Mouse (Mus musculus) hindbrain, postnatal 0 days (tissue): ENCODE measurements around the gene Cadps2. TPM values are rescaled to one million over a fixed set of nuclear protein-coding genes. Genes with fewer than 3 reads are reported as not detected.

ENCODE experiments used
- ATAC-seq: fragments of 200-750 bp; cut with Nextera tagmentation; 2 replicates; pipeline ENCODE4 v1.8.0; 2017; ENCODE audit warnings: mild to moderate bottlenecking, moderate TSS enrichment, moderate library complexity
- DNase-seq: peaks from one replicate; pipeline ENCODE4 v3.0.0-alpha.2; 2015; ENCODE audit warnings: low spot score
- H3K27ac ChIP-seq: fragments of 300-500 bp; sonication (generic); 2 replicates; pipeline ENCODE4 v1.5.1; 2014; ENCODE audit warnings: mild to moderate bottlenecking
- H3K27me3 ChIP-seq: fragments of 300-500 bp; sonication (generic); 2 replicates; pipeline ENCODE4 v1.6.1; 2014; ENCODE audit warnings: low read length, mixed read lengths; ENCODE audit not compliant: insufficient read depth
- H3K36me3 ChIP-seq: fragments of 300-500 bp; sonication (generic); 2 replicates; pipeline ENCODE4 v1.6.1; 2014; ENCODE audit warnings: low read length, mixed read lengths; ENCODE audit not compliant: insufficient read depth
- H3K4me1 ChIP-seq: fragments of 300-500 bp; sonication (generic); 2 replicates; pipeline ENCODE4 v1.6.1; 2014; ENCODE audit warnings: antibody characterized with exemption, low read length, mixed read lengths; ENCODE audit not compliant: insufficient read depth
- H3K4me2 ChIP-seq: fragments of 300-500 bp; sonication (generic); 2 replicates; pipeline ENCODE4 v1.6.1; 2014; ENCODE audit warnings: low read depth, mild to moderate bottlenecking, low read length, moderate library complexity, mixed read lengths
- H3K4me3 ChIP-seq: fragments of 300-500 bp; sonication (generic); 2 replicates; pipeline ENCODE4 v1.5.1; 2014; ENCODE audit warnings: low read length
- H3K9ac ChIP-seq: fragments of 300-500 bp; sonication (generic); replicated peaks from 2 replicates; pipeline ENCODE4 v1.6.1; 2014; ENCODE audit warnings: mild to moderate bottlenecking, low read length, moderate library complexity, mixed read lengths
- H3K9me3 ChIP-seq: fragments of 300-500 bp; sonication (generic); 2 replicates; pipeline ENCODE4 v1.6.1; 2016; ENCODE audit warnings: low read length, mixed read lengths
- CTCF ChIP-seq: IDR thresholded peaks from 2 replicates; pipeline ENCODE4 v1.5.1; 2016; ENCODE audit warnings: antibody characterized with exemption, control low read depth, low read depth
- WGBS: fragments of 180-500 bp; shearing (Covaris S2); extraction: QIAGEN DNeasy Blood & Tissue Kit; methylation state at CpG from one replicate; pipeline ENCODE4 v1.1.7; 2014; 5-methylcytosine and 5-hydroxymethylcytosine counted together
- polyA plus RNA-seq: library from polyadenylated mRNA; unstranded; fragments of >200 nt; fragmentation: Nextera tagmentation; extraction: Ambion mirVana; gene quantifications from 2 replicates; pipeline ENCODE4 v1.2.1, GENCODE M21; 2015
- total RNA-seq: library from RNA; depleted of rRNA; stranded (reverse); fragments of >200 nt; gene quantifications from 2 replicates; pipeline ENCODE4 v1.2.3, GENCODE M21; 2014

The Cadps2 gene
- total and polyA plus RNA-seq, 2 experiments from 2014 or later = 15.9 to 57.5 TPM

- Histone ChIP-seq H3K36me3 (no peaks in the 10 kb centered on the region), H3K4me3 (no peak overlapping the region), H3K27me3 (no peaks in the 10 kb centered on the region), H3K9ac (no peak overlapping the region), H3K4me1 (no peaks in the 10 kb centered on the region), H3K4me2 (no peak overlapping the region), H3K27ac (no peak overlapping the region), H3K9me3 (no peaks in the 10 kb centered on the region)
- no peak for DNase-seq
- ATAC-seq = no peak
- 51% methylated on average over 1 of the region's 1 CpGs for WGBS
- no peak for TF ChIP-seq CTCF
Measured at GRCm38 (mm10) chr6:23549874-23550273, 289.3 kb downstream of the Cadps2 start.

GRCm38 (mm10) chr6:23523710-23524109, 315.5 kb downstream of the Cadps2 start:
- WGBS = 88% methylated on average over 2 of the region's 2 CpGs

DNA sequence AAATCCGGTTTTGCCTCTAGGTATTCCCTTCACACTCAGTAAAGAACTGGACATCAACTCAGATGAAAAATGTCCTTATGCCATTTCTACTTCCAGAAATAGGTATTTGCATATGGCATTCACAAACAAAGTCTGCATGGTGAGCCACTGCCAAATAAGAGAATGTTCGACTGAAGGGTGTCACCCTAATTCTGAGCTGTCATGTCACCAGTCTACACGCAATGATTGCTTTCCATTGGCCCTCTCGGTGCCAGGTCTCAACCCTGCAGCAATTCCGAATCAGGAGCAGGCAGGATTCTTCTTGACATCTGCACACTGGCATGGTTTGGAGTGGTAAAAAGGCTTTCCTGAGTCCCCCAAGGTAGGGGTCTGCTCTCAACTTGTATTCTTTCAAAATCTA, 316.7 kb downstream of the Cadps2 start:
- no peaks in the 10 kb centered on the region for H3K9me3 ChIP-seq
- H3K4me3 ChIP-seq = no peak overlapping the region
- ATAC-seq = no peak
- DNase-seq = no peak
- no peak overlapping the region for H3K27ac ChIP-seq
- H3K4me1 ChIP-seq = no peaks in the 10 kb centered on the region
- no peak for TF ChIP-seq CTCF
- H3K4me2 ChIP-seq = no peak overlapping the region
- H3K27me3 ChIP-seq = no peaks in the 10 kb centered on the region
- H3K36me3 ChIP-seq = no peaks in the 10 kb centered on the region
- 91% methylated on average over 5 of the region's 5 CpGs for WGBS
- H3K9ac ChIP-seq = no peak overlapping the region

More at GRCm38 (mm10) chr6:23523710-23524109, 315.5 kb downstream of the Cadps2 start:
- no peak for TF ChIP-seq CTCF
- Histone ChIP-seq H3K9ac (no peak overlapping the region), H3K4me3 (no peak overlapping the region), H3K9me3 (no peaks in the 10 kb centered on the region), H3K27ac (no peak overlapping the region), H3K4me2 (no peak overlapping the region), H3K27me3 (no peaks in the 10 kb centered on the region), H3K36me3 (no peaks in the 10 kb centered on the region), H3K4me1 (no peaks in the 10 kb centered on the region)
- ATAC-seq (no peak), DNase-seq (no peak)

- no peak for TF ChIP-seq CTCF
- ATAC-seq = no peak
- H3K4me2 ChIP-seq = no peak overlapping the region
- no peaks in the 10 kb centered on the region for H3K36me3 ChIP-seq
- H3K27me3 ChIP-seq = no peaks in the 10 kb centered on the region
- H3K9me3 ChIP-seq = no peaks in the 10 kb centered on the region
- WGBS = 55% methylated on average over 5 of the region's 5 CpGs
- H3K4me3 ChIP-seq = no peak overlapping the region
- H3K9ac ChIP-seq = no peak overlapping the region
- DNase-seq = no peak
- H3K4me1 ChIP-seq = no peaks in the 10 kb centered on the region
- H3K27ac ChIP-seq = no peak overlapping the region
Measured at GRCm38 (mm10) chr6:23498611-23499010, 340.6 kb downstream of the Cadps2 start.

DNA sequence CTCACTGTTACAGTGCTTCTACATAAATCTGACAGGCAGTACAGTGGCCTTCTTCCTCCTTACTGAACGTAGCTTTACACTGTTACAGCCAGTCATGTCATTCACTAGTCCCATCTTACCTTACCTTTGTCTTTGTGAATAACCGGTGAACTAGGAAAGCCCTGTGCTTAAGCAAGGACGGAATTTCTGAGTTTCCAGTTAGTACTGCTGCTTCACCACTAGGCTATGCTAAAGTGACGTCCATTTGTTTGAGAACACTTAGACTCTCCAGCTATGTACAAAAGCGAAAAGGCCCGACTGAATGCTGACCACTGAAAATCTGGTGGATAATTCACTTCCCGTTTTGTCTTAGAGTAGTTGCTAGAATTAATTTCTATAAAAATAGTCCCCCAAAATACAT, 347.4 kb downstream of the Cadps2 start:
- Histone ChIP-seq H3K36me3 (no peaks in the 10 kb centered on the region), H3K4me2 (no peak overlapping the region), H3K27ac (no peak overlapping the region), H3K27me3 (no peaks in the 10 kb centered on the region), H3K4me1 (no peaks in the 10 kb centered on the region), H3K4me3 (no peak overlapping the region), H3K9ac (no peak overlapping the region), H3K9me3 (no peaks in the 10 kb centered on the region)
- 28% methylated on average over 7 of the region's 7 CpGs for WGBS
- peak; percentile 83 for DNase-seq
- peak; percentile 92 for TF ChIP-seq CTCF
- ATAC-seq = peak; percentile 88

GRCm38 (mm10) chr6:23490431-23490830, 348.8 kb downstream of the Cadps2 start:
- H3K9ac ChIP-seq = no peak overlapping the region
- H3K4me1 ChIP-seq = no peaks in the 10 kb centered on the region
- no peak overlapping the region for H3K4me2 ChIP-seq
- ATAC-seq (no peak), DNase-seq (no peak)
- no peaks in the 10 kb centered on the region for H3K9me3 ChIP-seq
- 76% methylated on average over 2 of the region's 2 CpGs for WGBS
- no peak for TF ChIP-seq CTCF
- H3K27me3 ChIP-seq = no peaks in the 10 kb centered on the region
- H3K4me3 ChIP-seq = no peak overlapping the region
- H3K27ac ChIP-seq = no peak overlapping the region
- H3K36me3 ChIP-seq = no peaks in the 10 kb centered on the region

- H3K36me3 ChIP-seq = no peaks in the 10 kb centered on the region
- H3K4me1 ChIP-seq = no peaks in the 10 kb centered on the region
- H3K9ac ChIP-seq = no peak overlapping the region
- WGBS = 87% methylated on average over 2 of the region's 2 CpGs
- no peak overlapping the region for H3K4me2 ChIP-seq
- TF ChIP-seq CTCF = no peak
- ATAC-seq (no peak), DNase-seq (no peak)
- H3K4me3 ChIP-seq = no peak overlapping the region
- no peaks in the 10 kb centered on the region for H3K9me3 ChIP-seq
- no peak overlapping the region for H3K27ac ChIP-seq
- no peaks in the 10 kb centered on the region for H3K27me3 ChIP-seq
Measured at GRCm38 (mm10) chr6:23489046-23489445, 350.2 kb downstream of the Cadps2 start.
